Mouse (Mus musculus): ENCODE measurements around the gene H2-DMa.
A peak's percentile ranks its signal among the peaks of the same experiment; 100 is the strongest.
"Not testable (repeated sequence)": the region's sequence is repeated elsewhere in the genome, so short reads cannot be mapped to it uniquely, and the experiment has no call there.

H2-DMa gene

DNA sequence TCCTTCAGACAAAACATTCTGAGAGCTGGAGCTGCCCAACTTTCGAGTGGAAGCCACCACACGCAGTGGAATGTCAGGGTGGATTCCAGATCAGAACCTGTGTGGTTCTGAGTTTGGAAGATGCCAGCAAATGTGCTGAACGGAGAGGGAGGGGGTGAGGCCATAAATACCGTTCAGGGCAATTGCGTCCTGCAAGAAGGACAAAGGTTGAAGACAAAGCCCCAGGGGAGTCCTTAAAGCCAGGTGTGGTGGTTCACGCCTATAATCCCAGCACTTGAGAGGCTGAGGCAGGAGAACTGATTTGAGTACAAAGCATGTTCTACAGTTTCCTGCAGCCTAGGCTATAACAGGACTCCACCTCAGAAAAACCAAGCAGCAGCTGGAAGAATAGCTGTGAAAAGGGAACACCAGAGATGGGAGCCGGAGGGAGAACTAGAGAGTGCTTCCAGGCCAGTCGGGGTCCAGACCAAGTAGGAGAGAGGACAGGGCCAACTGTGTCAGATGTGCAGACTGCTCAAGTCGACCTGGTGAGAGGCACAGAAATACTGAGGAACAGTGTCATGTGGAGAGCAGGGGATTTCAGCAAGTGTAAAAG, 7.6 kb downstream of the H2-DMa start:
- DNase-seq: no peak

DNA sequence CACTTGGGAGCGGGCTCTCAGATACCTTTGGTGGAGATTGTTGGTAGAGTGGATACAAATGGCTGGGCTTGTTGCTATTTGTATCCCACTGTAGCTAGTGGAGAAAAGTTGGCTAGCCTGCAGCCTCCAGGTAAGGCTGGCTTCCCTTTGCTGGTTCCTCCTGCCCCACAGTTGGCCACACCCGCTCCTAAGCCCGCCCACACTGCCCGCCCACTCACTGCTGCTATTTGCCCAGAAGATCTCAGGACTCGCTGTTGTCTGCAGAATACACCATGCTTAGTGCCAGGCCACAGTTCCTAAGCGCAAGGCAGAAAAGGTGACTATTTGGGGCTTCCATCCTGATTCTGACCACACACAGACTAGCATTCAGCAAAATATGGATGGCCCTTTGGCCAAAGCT, 8.1 kb downstream of the H2-DMa start:
- DNase-seq: no peak

DNA sequence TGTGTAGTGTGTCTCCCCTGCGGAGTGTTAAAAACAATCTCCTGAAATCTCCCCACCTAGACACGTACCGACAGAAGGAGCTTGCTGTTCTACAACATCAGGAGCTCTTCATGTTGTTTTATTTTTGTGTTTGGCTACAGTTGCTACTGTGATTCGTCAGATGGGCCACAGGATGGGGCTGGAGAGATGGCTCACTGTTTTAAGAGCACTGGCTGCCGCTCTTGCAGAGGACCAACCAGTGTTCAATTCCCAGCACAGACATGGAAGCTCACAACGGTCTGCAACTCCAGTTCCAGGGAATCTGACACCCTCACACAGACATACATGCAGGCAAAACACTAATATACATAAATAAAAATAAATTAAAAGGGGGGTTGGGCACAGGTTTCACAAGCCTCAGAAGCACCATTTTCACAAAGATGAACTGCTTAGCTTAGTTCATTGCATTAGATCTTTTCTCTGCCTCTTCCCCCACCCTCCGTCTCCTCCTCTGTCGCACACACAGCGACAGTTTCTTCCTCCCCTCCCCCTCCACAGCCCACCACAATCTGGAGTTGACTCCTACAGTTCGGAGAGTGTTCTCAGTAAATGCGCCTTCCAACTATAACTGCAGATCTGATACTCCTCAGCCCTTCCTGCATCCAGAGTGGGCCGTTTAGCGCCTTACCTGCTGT, 9.1 kb downstream of the H2-DMa start:
- DNase-seq: peak; percentile 40

DNA sequence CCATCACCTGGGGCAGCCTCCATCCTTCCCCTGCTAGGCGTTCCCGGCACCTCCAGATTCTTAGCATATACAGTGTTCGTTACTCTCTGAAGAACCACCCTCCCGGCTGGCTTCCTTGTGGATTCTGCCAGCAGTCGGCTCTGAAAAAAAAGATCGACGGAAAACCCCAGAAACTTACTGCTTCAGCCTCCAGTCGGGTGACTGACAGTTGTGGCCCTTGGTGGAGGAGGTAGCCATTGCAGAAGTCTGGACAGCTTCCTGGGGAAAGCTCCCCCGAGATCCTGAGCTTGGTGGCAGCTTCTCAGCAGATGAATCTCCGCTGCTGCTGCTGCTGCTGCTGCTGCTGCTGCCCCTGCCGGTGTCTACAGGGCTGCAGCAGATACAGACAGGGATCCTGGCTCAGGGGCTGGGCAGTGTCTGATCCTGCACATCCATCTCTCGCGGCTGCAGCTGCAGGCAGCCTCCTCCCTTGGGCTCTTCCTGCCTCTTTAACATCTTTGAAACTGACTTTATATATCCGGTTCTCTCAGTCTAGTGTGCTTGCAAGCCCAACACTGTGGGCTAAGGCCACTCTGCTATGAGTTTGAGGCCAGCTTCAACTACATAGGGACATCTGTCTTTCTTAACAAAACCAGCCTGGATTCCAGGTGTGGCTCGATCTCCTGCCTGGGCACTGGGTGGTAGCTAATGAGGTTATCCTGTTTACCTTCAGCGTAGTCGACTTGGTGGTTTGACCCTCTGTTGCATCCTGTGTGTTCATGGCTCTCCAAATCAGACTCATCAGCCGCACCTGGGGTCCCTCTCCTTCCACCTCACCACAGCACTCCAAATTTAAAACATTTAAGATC, 9.8 kb downstream of the H2-DMa start:
- DNase-seq: no peak

DNA sequence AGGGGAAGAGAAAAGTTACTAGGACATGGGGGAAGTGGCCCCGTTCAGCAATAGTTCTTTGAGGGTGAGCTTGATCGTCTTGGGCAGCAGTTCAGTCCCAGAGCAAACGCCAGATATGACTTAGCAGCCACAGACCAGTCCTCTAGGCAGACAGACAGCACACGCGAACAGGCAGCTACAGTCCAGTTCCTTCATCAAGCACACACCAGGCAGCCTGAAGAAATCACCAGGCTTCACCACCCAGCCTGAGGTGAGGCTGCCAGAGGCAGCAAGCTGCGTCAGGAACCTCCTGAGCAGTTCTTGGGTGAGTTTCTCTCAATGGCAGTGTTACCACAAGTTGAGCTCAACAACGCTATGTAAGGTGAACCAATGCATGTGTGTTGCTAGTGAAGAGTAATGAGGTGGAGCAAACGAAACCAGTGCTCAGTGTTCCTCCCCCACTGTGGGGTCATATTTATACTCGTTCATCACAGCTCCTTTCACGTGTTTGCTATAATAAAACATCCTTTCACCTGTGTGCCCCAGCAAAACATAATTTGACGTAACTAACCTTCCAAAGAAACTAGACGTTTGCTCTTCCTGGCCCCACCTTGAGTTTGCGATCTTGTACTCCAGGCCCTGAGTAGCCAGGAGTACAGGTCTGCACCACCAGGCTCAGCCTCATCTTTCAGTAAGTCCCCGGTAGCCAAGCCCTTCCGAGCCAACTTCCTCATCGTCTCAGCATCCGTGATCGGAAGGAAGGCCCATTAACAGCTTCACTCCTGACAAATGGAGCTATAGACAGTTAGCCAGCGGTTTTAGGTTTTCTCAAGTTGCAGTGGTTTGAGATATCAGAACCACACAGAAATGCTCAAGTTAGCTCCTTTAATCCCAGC, 11.0 kb downstream of the H2-DMa start:
- DNase-seq: no peak

DNA sequence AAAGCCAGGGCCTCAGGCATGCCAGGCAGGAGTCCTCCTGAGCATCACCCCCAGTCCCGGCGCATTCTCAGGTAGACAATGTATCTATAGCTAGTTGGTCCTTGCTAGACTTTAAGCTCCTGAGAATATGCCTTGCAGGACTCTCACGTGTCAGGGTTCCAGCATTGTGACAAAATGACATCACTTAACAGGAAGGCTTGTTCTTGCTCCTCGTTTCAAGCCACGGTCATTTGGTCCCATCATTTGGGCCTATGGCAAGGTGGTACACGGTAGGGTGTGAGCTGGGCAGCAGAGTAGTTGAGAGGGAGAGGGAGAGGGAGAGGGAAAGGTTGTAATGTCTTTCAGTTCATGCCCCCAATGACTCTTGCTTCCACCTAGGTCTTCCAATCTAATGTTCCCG, 12.6 kb downstream of the H2-DMa start:
- no peak for DNase-seq

DNA sequence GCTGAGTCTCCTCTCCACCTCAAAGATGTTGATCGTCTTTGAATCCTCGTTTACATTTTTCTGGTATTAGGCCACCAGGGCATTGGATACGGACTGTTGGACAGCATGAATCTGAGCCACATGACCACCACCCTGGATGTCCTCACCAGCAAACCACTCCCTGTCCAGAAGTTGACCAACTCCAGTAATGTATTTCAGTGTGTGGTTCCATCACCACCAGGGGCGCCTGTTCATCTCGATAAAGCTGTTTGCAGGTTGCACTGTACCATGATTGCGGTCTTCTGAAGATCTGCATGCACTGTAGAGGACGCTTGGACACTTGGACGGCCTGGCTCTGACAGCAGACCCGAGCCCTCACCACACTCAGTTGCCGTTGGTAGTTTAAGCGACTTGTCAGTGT, 13.9 kb downstream of the H2-DMa start:
- DNase-seq: no peak

DNA sequence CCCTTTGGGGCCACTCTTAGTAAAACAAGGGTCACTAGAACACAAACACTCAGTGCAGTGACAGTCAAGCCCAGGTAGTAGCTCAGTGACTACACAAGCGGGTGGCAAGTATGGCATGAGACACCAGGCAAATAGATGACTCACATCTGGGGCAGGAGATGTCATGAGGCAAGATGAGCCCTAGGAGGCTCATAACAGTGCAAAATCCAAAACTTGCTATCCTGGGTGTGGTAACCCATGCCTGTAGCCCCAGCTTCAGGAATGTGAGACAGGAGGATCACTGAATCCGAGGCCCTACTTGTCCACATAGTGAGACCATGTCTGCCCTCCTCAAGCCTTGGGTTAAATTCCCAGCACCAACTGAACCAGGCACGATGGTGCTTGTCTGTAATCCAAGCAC, 15.1 kb downstream of the H2-DMa start:
- DNase-seq: no peak

DNA sequence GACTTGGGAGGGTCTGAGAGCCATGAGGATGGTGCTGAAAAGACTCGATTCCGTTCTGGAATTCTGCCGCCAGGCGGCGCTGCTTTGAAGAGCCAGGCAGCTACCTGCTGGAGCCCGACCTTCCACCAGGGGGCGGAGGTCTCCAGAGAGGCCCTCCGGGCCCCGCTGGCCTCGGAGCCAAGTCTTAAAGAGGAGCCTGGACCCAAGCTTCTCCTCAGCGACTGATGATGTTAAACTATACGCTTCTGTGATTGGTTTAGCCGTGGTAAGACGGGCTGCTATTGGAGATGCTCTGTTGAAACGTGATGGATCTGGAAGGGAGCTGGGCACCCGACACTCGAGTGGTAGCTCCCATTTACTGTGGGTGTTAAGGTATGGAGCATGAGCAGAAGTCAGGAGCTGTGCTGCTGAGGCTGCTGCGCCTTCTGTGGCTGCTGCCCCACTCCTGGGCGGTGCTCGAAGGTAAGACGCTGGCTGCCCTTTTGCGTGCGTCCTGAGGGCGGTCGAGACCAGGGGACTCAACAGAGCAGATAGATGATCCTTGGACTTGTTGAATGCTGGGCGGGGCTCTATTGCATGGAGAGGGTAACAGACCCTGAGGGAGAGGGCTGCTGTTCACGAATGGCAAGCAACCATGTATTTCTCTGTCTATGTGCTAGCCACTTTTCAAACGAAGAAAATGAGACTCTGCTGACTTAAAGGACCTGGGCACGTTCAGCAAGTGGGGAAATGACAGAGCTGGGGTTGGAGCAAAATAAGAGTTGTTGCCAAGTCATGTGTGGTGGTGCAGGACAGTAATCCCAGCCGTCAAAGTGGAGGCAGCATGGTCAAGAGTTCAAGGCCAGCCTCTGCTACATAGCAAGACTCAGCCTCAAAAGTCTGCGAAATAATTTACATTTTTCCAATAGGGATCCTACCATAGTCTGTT, 16.2 kb downstream of the H2-DMa start:
- peak; percentile 99 for DNase-seq

DNA sequence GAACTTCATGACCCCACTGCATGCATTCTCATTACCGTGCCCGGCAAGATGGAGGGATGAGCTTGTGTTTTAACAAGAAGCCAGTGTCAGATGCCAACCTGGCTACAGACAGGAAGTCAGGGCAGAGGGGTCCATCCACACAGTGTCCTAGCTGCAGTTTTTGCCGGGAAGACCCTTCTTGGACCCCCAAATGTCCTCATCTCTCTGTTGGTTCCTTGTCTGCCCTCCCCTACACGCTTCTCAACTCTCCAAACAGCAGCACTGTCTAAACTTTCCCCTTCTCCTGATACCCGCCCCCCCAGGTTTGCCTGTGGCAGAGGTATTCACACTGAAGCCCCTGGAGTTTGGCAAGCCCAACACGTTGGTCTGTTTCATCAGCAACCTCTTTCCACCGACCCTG, 18.3 kb downstream of the H2-DMa start:
- no peak for DNase-seq

DNA sequence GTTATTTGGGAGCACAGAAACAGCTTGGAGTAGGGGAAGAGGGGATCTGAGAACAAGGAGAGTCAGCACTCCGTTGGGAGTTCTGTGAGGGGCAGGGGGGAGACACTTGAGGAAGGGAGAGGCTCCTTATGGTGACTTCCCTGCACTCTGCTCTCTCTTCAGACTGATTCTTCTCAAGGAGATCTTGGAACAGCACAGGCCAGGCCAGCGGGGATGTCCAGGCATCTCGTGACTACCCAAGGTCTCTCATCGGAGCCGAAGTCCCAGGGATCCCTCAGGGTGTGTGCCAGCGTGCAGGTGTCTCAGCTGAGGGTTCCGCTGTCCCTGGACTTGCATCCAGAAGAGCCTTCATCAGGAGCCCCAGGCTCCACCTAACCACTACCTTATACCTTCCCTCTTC, 19.3 kb downstream of the H2-DMa start:
- DNase-seq: no peak

DNA sequence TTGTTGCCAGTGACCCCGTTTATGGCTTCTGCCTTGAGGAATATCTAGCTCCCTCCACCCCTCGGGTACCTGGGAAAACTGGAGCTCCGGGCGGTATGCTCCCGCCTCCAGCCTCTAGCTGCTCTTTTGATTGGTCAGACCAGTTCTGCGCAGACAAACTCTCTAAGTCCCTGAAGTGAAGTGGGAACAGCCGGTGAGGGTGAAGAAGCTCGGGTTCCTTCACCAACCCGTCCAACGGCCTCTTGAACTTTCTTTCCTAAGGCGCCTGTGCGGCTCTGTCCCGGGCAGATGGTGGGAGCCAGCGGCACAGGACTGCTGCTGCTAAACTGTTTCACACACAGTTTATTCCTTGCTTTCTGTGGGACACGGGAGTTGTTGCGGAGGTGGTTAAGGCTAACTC, 20.1 kb downstream of the H2-DMa start:
- no peak for DNase-seq

DNA sequence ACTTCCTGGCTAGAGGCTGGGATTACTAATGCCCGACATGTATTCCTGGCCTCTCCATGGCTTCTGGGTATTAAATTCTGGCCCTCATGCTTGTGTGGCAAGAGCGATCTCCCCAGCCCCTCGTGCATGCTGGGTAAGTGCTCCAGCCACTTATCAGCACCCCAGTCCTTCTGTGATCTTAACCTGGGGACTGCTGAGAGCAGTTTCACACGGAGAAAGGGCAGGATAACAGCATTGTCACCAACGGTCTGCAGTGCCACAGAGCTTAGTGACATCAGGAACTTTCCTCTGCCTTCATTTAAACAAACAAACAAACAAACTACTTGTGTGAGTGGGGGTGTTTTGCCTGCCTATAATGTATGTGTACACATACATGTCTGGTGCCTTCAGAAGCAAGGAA, 20.9 kb downstream of the H2-DMa start:
- DNase-seq: no peak

DNA sequence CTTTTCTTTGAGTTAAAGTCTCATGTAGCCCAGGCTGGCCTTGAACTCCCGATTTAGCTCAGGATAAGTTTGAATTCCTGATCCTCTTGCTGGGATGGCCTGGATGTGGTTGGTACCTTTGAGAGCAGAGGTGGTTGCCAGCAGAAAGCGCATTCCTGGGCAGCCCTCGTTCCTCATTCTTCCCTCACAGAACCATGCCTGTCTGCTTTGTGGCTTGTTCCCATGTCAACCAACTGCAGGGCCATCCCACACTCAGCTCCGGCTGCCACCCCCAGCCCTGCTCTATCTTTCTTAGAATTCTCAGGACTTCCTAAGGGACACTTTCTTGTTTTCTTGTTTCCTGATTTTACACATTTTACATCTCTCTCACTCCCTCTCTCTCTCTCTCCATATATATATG, 22.1 kb downstream of the H2-DMa start:
- DNase-seq: no peak

DNA sequence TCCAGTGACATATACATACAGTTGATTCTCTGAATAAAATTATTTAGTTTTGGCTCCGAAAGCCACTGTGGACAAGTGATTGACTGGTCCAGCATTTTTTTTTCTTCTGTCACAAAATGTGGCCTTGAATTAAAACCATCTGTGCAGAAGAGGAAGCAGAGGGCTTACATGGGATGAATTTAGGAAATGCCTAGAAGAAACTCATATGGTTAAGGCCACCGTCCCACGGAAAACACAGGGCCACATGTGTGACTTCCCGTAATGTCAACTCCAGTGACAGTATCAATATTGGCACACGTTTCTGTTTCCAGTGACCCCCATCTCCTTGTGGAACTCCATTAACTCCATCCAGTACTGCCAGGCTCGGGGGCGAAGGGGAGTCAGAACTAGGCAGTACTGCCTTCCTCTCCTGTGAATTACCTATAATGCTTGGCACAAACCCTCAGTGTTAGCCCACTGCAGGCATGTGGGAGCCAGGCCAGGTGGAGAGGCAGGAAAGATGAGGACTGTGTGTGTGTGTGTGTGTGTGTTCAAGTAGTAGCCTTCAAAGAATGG, 23.2 kb downstream of the H2-DMa start:
- no peak for DNase-seq

DNA sequence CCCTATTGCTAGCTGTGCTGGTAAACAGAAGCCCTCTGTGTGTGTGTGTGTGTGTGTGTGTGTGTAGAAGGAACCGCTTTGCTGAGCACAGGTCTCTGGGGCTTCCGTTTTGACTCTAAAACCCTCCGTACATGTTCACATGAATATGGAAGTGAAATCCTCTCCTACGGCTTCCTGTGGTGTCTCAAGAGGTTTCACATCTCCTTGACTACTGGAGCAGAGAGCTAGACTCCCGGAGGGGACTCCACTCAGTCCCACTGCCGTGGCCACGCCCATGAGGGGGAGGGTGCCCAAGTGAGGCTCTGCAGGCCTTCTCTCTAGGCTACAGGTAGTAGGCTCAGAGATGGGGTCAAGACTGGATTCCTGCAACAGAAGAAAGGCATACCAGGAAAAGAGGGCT, 23.7 kb downstream of the H2-DMa start, which contains the start of gene H2-DMb2:
Gene H2-DMb2 (plus strand): TSS at position 275 of the 400 bp plus-strand sequence.
- DNase-seq: no peak

DNA sequence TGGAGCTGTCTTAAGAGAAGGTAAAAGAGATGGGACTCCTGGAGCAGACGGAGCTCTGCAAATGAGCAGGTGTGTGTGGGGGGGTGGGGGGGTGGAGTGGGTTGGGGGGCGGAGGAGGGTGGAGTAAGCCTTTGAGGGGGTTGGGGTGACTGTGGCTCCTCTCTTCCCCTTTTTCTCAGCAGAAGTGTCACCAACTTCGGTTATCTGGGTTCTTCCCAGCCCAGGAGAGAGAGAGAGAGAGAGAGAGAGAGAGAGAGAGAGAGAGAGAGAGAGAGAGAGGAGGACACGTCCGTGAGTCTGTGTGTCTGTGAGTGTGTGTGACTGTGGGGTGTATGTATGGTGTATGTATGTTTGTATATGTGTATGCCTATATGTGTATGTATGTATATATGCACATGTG, 24.1 kb downstream of the H2-DMa start:
- DNase-seq: no peak

DNA sequence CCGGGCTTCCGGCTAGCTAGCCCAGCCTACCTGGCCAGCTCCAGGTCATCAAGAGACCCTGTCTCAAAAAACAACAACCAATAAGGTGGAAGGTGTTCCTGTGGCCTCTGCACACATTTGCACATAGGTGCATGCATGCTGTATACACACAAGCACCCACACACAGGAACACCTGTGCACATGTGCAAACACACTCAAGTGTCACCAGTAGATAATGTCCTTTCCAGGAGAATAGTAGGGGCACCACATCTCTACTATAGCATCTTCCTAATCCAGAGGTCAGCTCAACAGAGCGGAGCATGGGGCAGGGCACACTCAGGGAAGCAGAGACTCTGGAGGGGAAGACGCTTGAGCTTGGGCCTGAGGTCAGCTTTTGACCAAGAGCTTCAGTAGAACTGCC, 24.9 kb downstream of the H2-DMa start:
- not testable (repeated sequence) for DNase-seq

DNA sequence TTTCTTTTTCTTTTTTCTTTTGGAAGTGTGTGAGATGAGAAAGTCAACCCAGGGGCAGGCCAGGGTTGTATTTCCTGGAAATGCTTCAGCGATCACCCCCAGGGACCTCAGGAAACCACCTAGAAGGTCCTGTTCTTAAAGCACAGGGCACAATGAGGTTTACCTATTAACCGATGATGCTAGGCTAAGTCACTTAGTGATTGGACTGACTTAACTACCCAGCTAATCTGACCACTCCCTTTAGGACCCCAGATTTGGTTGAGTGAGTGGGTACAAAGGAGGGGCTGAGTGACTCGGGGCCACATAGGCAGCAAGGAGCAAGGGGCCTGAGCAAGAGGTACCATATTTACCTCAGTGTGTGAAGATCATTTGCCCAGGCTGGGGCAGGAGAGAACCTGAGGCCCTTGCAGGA, 25.6 kb downstream of the H2-DMa start:
- DNase-seq: no peak

DNA sequence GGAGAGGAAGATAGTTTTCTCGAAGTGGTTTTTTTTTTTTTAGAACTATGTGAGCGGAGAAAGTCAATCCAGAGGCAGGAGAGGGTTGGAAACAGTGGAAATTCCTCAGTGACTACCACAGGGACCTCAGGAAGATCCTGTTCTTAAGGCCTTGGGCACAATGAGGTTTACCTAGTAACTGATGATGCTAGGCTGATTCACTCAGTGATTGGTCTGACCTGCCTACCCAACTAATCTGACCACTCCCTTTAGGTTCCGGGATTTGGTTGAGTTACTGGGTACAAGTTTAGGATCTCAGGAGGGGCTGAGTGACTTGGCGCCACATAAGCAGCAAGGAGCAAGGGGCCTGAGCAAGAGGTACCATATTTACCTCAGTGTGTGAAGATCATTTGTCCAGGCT, 33.6 kb downstream of the H2-DMa start, which contains the start of gene H2-DMb1:
Gene H2-DMb1 (plus strand): TSS at position 150 of the 400 bp plus-strand sequence.
- DNase-seq: no peak

DNA sequence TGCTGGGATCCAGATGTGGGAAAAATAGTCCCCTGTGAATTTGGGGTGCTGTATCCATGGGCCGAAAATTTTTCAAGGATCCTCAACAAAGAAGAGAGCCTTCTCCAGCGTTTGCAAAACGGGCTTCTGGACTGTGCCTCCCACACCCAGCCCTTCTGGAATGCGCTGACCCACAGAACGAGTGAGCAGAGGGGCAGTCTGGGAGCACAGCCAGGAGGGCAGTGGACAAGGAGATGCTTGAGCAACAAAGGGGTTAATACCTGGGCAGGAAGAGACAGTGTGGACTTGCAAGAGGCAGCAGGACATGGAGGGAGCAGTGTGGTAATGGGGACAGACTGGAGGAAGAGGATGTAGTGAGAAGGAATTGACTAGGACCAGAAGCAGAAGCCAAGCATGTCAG, 36.2 kb downstream of the H2-DMa start:
- DNase-seq: no peak
